Mouse (Mus musculus) spleen, adult 2 months (tissue): ENCODE data around the gene Cnst.

Experiments
- CTCF ChIP-seq: fragments of 200-500 bp; IDR thresholded peaks from 2 replicates; pipeline ENCODE4 v1.5.1; 2011; ENCODE audit warnings: mild to moderate bottlenecking, inconsistent platforms; ENCODE audit not compliant: insufficient read depth, insufficient read length, insufficient replicate concordance; ENCODE audit errors: extremely low read depth
- POLR2A ChIP-seq: fragments of 200-500 bp; IDR thresholded peaks from 2 replicates; pipeline ENCODE4 v1.6.1; 2011; ENCODE audit warnings: low read depth, low read length, inconsistent platforms

DNA sequence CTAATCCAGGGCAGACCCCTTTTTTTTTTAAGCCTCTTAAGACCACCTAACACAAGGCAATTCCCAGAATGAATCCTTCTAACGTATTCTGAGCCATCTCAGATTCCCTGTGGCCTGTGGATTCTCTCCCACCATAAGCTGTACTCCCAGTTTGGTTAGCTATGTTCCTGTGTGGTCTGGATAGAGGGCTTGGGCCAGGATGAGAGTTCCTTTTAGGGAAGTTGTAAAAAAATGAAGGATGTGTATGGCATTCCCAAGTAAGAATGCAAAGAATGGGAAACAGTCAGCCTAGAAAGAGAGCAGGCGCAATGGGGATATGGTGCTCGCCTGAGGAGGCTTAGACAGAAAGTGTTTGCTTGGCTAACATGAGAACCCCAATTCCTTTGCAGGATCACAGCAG, 46.9 kb upstream of the Cnst start:
- TF ChIP-seq CTCF, result no peak
- no peak for TF ChIP-seq POLR2A
